Mouse (Mus musculus) MEL-GATA-1-ER (cell line): ENCODE measurements around the gene Ccdc43.
"Not testable (repeated sequence)": the region's sequence is repeated elsewhere in the genome, so short reads cannot be mapped to it uniquely, and the experiment has no call there.

Source experiments
- DNase-seq: peaks from one replicate; pipeline ENCODE4 v3.0.0-alpha.2; 2012; ENCODE audit warnings: low read depth; ENCODE audit errors: extremely low read depth

Ccdc43 gene

GRCm38 (mm10) chr11:102697338-102698017, at the start of gene Ccdc43:
Gene Ccdc43, minus strand, starts transcription at chr11:102697782.
- DNase-seq, result peak; percentile 33

- no peak for DNase-seq
These were observed 47.2 kb upstream of the Ccdc43 start for GRCm38 (mm10) chr11:102744746-102745145.

- DNase-seq, result no peak
These were observed 45.3 kb upstream of the Ccdc43 start for GRCm38 (mm10) chr11:102742843-102743242.

- DNase-seq, result no peak
These were observed 44.5 kb upstream of the Ccdc43 start for GRCm38 (mm10) chr11:102742066-102742465.

- no peak for DNase-seq
These were observed 43.8 kb upstream of the Ccdc43 start for GRCm38 (mm10) chr11:102741129-102741950.

- no peak for DNase-seq
These were observed 43.1 kb upstream of the Ccdc43 start for GRCm38 (mm10) chr11:102740634-102741033.

- no peak for DNase-seq
These were observed 41.8 kb upstream of the Ccdc43 start for GRCm38 (mm10) chr11:102739278-102739966.

- DNase-seq, result no peak
These were observed 40.5 kb upstream of the Ccdc43 start for GRCm38 (mm10) chr11:102738046-102738445.

- DNase-seq, result no peak
These were observed 37.4 kb upstream of the Ccdc43 start for GRCm38 (mm10) chr11:102734961-102735360.

GRCm38 (mm10) chr11:102733146-102733545, 35.6 kb upstream of the Ccdc43 start:
- DNase-seq, result no peak

- no peak for DNase-seq
These were observed 33.8 kb upstream of the Ccdc43 start for GRCm38 (mm10) chr11:102731366-102731765.

- no peak for DNase-seq
These were observed 32.3 kb upstream of the Ccdc43 start for GRCm38 (mm10) chr11:102729835-102730234.

- DNase-seq, result peak; percentile 61
These were observed 31.0 kb upstream of the Ccdc43 start for GRCm38 (mm10) chr11:102728614-102729013.

- no peak for DNase-seq
These were observed 28.0 kb upstream of the Ccdc43 start for GRCm38 (mm10) chr11:102725574-102725973.

GRCm38 (mm10) chr11:102716135-102716534, 18.6 kb upstream of the Ccdc43 start:
- no peak for DNase-seq

- DNase-seq, result not testable (repeated sequence)
These were observed 17.0 kb upstream of the Ccdc43 start for GRCm38 (mm10) chr11:102714578-102714977.

- DNase-seq, result no peak
These were observed 14.8 kb upstream of the Ccdc43 start for GRCm38 (mm10) chr11:102712411-102712810.

- DNase-seq, result not testable (repeated sequence)
These were observed 4.6 kb upstream of the Ccdc43 start for GRCm38 (mm10) chr11:102702206-102702605.

GRCm38 (mm10) chr11:102698018-102698476, 465 bp upstream of the Ccdc43 start:
- peak; percentile 22 for DNase-seq

GRCm38 (mm10) chr11:102695289-102695688, 2.3 kb downstream of the Ccdc43 start:
- no peak for DNase-seq

GRCm38 (mm10) chr11:102690162-102690561, 7.4 kb downstream of the Ccdc43 start:
- DNase-seq, result peak; percentile 46
